Mouse (Mus musculus) C2C12 (cell line): ENCODE measurements at regions not wholly inside any gene's neighbourhood (a gene's known extent, or its start where the extent isn't known, plus 50 kb on each side); places are given as distances from the start of the nearest gene placed in this dataset.

Experiments
- CEBPB ChIP-seq: IDR thresholded peaks from one replicate; pipeline ENCODE4 v1.6.1; 2011; ENCODE audit warnings: low read depth, mild to moderate bottlenecking, control low read depth, moderate library complexity
- CTCF ChIP-seq: IDR thresholded peaks from one replicate; pipeline ENCODE4 v1.5.1; 2011; ENCODE audit not compliant: control insufficient read depth, insufficient read depth, insufficient read length
- MAX ChIP-seq: IDR thresholded peaks from one replicate; pipeline ENCODE4 v1.6.1; 2011; ENCODE audit warnings: mild to moderate bottlenecking, control low read depth
- MYOD1 ChIP-seq: IDR thresholded peaks from one replicate; pipeline ENCODE4 v1.6.1; 2011; ENCODE audit warnings: low read depth; ENCODE audit not compliant: control insufficient read depth, insufficient read length
- MYOG ChIP-seq: IDR thresholded peaks from one replicate; pipeline ENCODE4 v1.6.1; 2011; ENCODE audit not compliant: control insufficient read depth, insufficient read length; ENCODE audit errors: extremely low read depth

DNA sequence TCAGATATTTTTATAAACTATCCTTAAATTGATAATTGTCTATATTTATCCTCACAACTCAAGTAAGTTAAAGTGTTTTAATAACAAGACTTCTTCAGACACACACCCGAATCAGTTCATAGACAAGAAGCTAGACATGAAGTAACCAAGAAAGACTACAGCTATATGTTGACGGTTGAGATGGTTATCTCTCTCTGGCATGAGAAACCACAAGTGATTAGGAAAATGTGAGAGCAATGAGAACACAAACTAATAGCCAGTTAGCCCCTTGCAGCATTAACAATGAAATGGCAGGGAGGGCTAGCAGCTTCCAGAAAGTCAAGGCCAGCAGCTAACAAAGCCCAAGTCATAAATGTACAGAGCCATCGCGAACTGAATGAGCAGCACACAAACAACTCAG is 333.8 kb upstream of the Rag2 start:
- TF ChIP-seq CTCF = no peak
- no peak for TF ChIP-seq MAX
- TF ChIP-seq CEBPB = no peak
- no peak for TF ChIP-seq MYOD1
- no peak for TF ChIP-seq MYOG
